Mouse (Mus musculus): ENCODE measurements around the gene Tmem220. TPM values are rescaled to one million over a fixed set of nuclear protein-coding genes. Genes with fewer than 3 reads are reported as not detected.

The Tmem220 gene
- total and polyA plus RNA-seq, 2 experiments from 2014 or later: 0.11 to 0.93 TPM

DNA sequence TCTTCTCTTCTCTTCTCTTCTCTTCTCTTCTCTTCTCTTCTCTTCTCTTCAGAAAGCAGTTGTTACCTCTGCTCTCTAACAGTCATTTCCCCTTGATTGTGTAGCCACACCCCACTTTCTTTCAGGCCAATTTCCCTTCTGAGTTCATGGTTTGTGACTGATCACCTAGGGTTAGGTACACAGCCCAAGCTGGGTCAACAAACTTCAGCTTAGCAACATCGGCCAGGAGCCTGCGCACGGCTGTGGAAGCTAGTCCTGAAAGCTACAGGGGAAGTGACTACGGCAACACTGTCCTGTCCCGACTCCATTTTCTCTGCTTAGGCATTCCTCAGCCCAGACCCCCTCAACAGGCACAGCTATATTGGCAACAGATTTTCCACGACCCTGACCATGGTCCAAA is 20.0 kb downstream of the Tmem220 start:
- Histone ChIP-seq H3K4me2 (ENCODE audit: low read depth, low read length, poor library complexity, severe bottlenecking) (no peak overlapping the region), H3K9ac (replicated peaks; ENCODE audit: low read length, poor library complexity, severe bottlenecking) (no peak overlapping the region), H3K36me3 (ENCODE audit: insufficient read depth, low read length) (peaks cover 20% of the 10 kb centered on the region), H3K27me3 (ENCODE audit: insufficient read depth, low read length) (no peaks in the 10 kb centered on the region), H3K4me1 (ENCODE audit: insufficient read depth, low read length) (no peaks in the 10 kb centered on the region), H3K9me3 (ENCODE audit: low read length) (no peaks in the 10 kb centered on the region), H3K27ac (ENCODE audit: low read depth, low read length) (no peak overlapping the region), H3K4me3 (ENCODE audit: low read depth, low read length) (no peak overlapping the region)
- 82% methylated on average over 6 of the region's 6 CpGs for WGBS
- ATAC-seq (ENCODE audit: low FRiP score) (no peak), DNase-seq (ENCODE audit: low spot score) (no peak)
- no peak for TF ChIP-seq CTCF (IDR thresholded peaks at IDR 0.05)

DNA sequence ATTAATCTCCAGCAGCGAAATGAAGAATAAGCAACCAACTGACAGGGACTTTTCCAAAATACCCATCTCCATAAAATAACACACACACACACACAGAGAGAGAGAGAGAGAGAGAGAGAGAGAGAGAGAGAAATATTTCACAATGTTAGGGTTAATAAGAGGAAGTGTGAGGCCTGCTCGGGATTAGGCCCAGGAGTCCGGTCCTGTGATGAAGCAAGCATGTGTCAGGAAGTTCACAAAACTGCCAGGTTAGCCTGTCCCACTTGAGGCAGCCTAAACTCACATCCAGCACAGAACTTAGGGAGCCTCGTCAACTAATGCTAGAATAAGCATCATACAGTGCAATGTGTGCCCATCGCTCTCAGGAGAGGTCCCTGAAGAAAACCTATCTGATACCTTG is 22.2 kb downstream of the Tmem220 start:
- TF ChIP-seq CTCF (IDR thresholded peaks at IDR 0.05): no peak
- no peaks in the 10 kb centered on the region for H3K27me3 ChIP-seq (ENCODE audit: insufficient read depth, low read length)
- DNase-seq (ENCODE audit: low spot score) (no peak), ATAC-seq (ENCODE audit: low FRiP score) (no peak)
- no peak overlapping the region for H3K9ac ChIP-seq (replicated peaks; ENCODE audit: low read length, poor library complexity, severe bottlenecking)
- no peak overlapping the region for H3K27ac ChIP-seq (ENCODE audit: low read depth, low read length)
- H3K4me3 ChIP-seq (ENCODE audit: low read depth, low read length): no peak overlapping the region
- WGBS: 92% methylated on average over 5 of the region's 5 CpGs
- H3K36me3 ChIP-seq (ENCODE audit: insufficient read depth, low read length): peaks cover 3% of the 10 kb centered on the region; the same call in 1 of the 2 replicates
- H3K9me3 ChIP-seq (ENCODE audit: low read length): no peaks in the 10 kb centered on the region
- no peak overlapping the region for H3K4me2 ChIP-seq (ENCODE audit: low read depth, low read length, poor library complexity, severe bottlenecking)
- no peaks in the 10 kb centered on the region for H3K4me1 ChIP-seq (ENCODE audit: insufficient read depth, low read length)

DNA sequence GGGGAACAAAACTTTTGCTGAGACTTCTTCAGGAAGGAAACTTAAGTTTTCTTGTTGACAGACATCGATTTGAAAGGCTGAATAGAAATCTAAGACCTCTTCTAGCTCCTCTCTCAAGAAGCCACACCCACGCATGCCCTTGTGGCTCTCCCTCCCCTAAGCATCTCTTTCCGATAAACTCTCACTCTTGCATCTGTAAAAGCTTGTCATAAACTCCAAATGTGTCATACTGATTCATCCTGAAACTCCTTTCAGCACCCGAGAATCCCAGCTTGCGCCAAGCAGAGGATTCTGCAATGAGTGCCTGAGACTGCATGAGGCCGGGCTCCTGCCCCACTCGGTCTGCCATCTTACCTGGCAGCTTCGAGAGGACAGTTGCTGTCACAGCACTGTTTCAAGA is 23.5 kb downstream of the Tmem220 start:
- Histone ChIP-seq H3K27me3 (ENCODE audit: insufficient read depth, low read length) (no peaks in the 10 kb centered on the region), H3K4me2 (ENCODE audit: low read depth, low read length, poor library complexity, severe bottlenecking) (no peak overlapping the region), H3K4me3 (ENCODE audit: low read depth, low read length) (no peak overlapping the region), H3K36me3 (ENCODE audit: insufficient read depth, low read length) (peaks cover 3% of the 10 kb centered on the region; the same call in 1 of the 2 replicates), H3K9me3 (ENCODE audit: low read length) (no peaks in the 10 kb centered on the region), H3K9ac (replicated peaks; ENCODE audit: low read length, poor library complexity, severe bottlenecking) (no peak overlapping the region), H3K27ac (ENCODE audit: low read depth, low read length) (no peak overlapping the region), H3K4me1 (ENCODE audit: insufficient read depth, low read length) (0 out of 2 replicates have a peak, but pooled peaks cover 4% of the 10 kb centered on the region)
- WGBS: 89% methylated on average over 8 of the region's 8 CpGs
- no peak for DNase-seq (ENCODE audit: low spot score)
- no peak for ATAC-seq (ENCODE audit: low FRiP score)
- no peak for TF ChIP-seq CTCF (IDR thresholded peaks at IDR 0.05)

DNA sequence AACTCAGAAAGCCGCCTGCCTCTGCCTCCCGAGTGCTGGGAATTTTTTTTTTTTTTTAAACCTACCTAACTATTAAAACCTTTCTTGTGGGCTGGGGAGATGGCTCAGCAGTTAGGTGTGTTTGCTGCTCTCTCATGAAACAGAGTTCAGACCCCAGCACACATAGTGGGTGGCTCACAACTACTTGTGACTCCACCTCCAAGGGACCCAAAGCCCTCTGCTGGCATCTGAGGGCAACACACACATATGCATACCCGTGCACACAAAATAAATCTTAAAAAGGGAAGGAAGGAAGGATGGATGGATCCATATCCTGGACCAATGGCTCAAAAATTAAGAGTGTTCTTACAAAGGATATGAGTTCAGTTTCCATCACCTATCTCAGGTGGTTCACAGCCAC is 24.3 kb downstream of the Tmem220 start:
- H3K9me3 ChIP-seq (ENCODE audit: low read length): no peaks in the 10 kb centered on the region
- WGBS: 89% methylated on average over 3 of the region's 3 CpGs
- TF ChIP-seq CTCF (IDR thresholded peaks at IDR 0.05): peak; percentile 28
- H3K4me3 ChIP-seq (ENCODE audit: low read depth, low read length): no peak overlapping the region
- no peak for DNase-seq (ENCODE audit: low spot score)
- H3K4me2 ChIP-seq (ENCODE audit: low read depth, low read length, poor library complexity, severe bottlenecking): no peak overlapping the region
- peaks cover 3% of the 10 kb centered on the region; the same call in 1 of the 2 replicates for H3K36me3 ChIP-seq (ENCODE audit: insufficient read depth, low read length)
- no peaks in the 10 kb centered on the region for H3K27me3 ChIP-seq (ENCODE audit: insufficient read depth, low read length)
- H3K27ac ChIP-seq (ENCODE audit: low read depth, low read length): no peak overlapping the region
- no peak for ATAC-seq (ENCODE audit: low FRiP score)
- no peak overlapping the region for H3K9ac ChIP-seq (replicated peaks; ENCODE audit: low read length, poor library complexity, severe bottlenecking)
- H3K4me1 ChIP-seq (ENCODE audit: insufficient read depth, low read length): 0 out of 2 replicates have a peak, but pooled peaks cover 6% of the 10 kb centered on the region

DNA sequence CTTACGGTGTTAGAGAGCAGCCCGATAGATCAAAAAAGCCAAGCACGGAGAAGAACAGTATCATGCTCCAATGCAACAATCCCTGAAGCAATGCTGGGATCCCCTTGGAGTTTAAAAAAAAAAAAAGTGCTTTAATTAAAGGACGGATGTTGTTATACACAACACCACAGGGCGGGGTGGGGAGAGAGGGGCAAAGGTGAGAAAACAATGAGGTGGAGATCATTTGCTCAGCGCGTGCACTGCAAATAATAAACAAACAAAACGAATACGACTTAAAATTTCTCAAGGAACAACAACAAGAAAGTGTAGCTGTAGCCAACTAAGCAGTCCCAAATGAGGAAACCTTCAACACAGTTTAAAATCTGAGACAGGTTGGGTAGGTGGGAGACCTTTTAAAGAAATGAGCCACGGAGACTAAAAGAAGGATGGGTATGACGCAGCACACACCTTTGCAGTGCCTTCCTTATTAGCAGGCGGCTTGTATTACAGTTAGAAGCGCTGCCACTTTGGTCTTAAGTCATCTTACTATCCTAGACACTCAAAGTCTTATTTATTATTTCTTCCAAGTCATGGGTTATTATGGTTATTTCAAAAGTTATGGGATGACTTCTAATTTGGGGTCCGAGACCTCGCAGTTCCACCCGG is 26.8 kb downstream of the Tmem220 start:
- Histone ChIP-seq H3K27me3 (ENCODE audit: insufficient read depth, low read length) (no peaks in the 10 kb centered on the region), H3K4me3 (ENCODE audit: low read depth, low read length) (peak overlapping the region; percentile 98), H3K9me3 (ENCODE audit: low read length) (no peaks in the 10 kb centered on the region), H3K9ac (replicated peaks; ENCODE audit: low read length, poor library complexity, severe bottlenecking) (peak overlapping the region; percentile 82), H3K27ac (ENCODE audit: low read depth, low read length) (peak overlapping the region; percentile 77), H3K36me3 (ENCODE audit: insufficient read depth, low read length) (peaks cover 14% of the 10 kb centered on the region), H3K4me2 (ENCODE audit: low read depth, low read length, poor library complexity, severe bottlenecking) (peak overlapping the region; percentile 69), H3K4me1 (ENCODE audit: insufficient read depth, low read length) (0 out of 2 replicates have a peak, but pooled peaks cover 6% of the 10 kb centered on the region)
- DNase-seq (ENCODE audit: low spot score): peak; percentile 19
- ATAC-seq (ENCODE audit: low FRiP score): peak; percentile 20; the same call in 1 of the 2 replicates
- TF ChIP-seq CTCF (IDR thresholded peaks at IDR 0.05): no peak
- WGBS: 6% methylated on average over 16 of the region's 16 CpGs

DNA sequence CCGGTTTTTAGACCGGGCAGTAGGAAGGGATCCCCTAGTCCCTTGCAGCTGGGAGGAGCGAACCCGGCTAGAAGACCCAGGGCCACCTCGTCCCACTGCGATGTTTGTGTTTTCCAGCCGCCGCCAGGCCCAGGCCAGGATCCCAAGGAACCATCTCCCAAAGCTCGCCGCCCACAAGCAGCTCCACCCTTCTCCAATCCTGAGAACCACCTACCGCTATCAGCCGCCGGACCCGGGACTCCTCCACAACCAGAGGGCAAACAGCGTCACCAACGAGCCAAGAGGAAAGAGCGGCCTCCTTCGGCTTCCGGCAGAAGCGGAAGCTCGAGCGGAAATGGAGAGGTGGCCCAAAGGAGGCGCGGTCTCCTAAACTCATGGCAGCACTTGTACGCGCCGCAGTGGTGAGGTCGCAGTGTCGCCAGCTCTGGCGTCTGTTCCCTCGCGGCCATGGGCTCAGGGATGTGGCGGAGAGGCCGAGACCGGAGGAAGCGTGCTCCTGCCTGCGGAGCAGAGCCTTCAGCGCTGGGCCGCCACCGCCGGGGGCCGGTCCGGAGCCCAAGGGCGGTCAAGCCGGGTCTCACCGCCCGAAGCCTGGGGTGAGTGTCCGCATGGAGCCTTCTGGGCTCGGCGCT is 27.5 kb downstream of the Tmem220 start, which contains the start of the genes Adprm and Sco1:
TSS of gene Adprm (minus strand) at position 274 of the 632 bp plus-strand sequence.
TSS of gene Sco1 (plus strand) at position 350 of the 632 bp plus-strand sequence.
- DNase-seq (ENCODE audit: low spot score): peak; percentile 92
- Histone ChIP-seq H3K9me3 (ENCODE audit: low read length) (no peaks in the 10 kb centered on the region), H3K36me3 (ENCODE audit: insufficient read depth, low read length) (peaks cover 15% of the 10 kb centered on the region), H3K4me1 (ENCODE audit: insufficient read depth, low read length) (0 out of 2 replicates have a peak, but pooled peaks cover 6% of the 10 kb centered on the region), H3K4me3 (ENCODE audit: low read depth, low read length) (peak within 1 kb of the TSS; percentile 98), H3K27me3 (ENCODE audit: insufficient read depth, low read length) (no peaks in the 10 kb centered on the region), H3K9ac (replicated peaks; ENCODE audit: low read length, poor library complexity, severe bottlenecking) (peak within 1 kb of the TSS; percentile 82), H3K27ac (ENCODE audit: low read depth, low read length) (peak within 1 kb of the TSS; percentile 77), H3K4me2 (ENCODE audit: low read depth, low read length, poor library complexity, severe bottlenecking) (peak within 1 kb of the TSS; percentile 69)
- peak; percentile 77 for TF ChIP-seq CTCF (IDR thresholded peaks at IDR 0.05)
- under 1% methylated on average over 50 of the region's 50 CpGs for WGBS
- ATAC-seq (ENCODE audit: low FRiP score): peak; percentile 82

Data from midbrain, postnatal 0 days (tissue).